Mouse (Mus musculus) T-helper 17 cell (primary cell): ENCODE results near the gene Rdh16.
"Not testable (repeated sequence)": the region's sequence is repeated elsewhere in the genome, so short reads cannot be mapped to it uniquely, and the experiment has no call there.

Experiments
- in situ Hi-C, 2 experiments: fragments of 300-600 bp; cut with MboI, MseI; formaldehyde crosslinking; loops; 1 replicate in 1 of 2; 2 replicates in 1 of 2; pipeline ENCODE4 v1.15.1; 2025; ENCODE audit warnings: high pct_unique_total_duplicates in 2 of 2

Gene Rdh16

DNA sequence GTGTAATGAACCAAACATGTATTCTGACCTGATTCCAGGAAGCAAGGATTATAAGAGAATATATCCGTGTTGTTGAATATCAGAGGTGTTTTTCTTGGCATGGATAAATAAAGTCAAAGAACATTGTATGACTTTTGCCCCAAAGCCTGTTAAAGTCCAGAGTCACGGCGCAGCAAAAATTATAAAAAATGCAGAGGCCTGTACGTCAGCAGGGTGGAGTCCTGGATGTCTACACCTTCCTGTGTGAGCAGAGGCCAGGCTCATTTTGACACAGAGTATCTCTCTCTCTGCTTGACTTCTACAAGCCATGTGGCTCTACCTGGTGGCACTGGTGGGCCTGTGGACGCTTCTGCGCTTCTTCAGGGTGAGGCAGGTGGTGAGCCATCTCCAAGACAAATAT is at the start of gene Rdh16:
TSS of gene Rdh16 (plus strand) at position 262 of the 400 bp plus-strand sequence.
- in situ Hi-C loops = no loop called here

GRCm38 (mm10) chr10:127751548-127751947 is 49.4 kb upstream of the Rdh16 start, which contains the start of gene Gpr182:
Gene Gpr182, minus strand, starts transcription at chr10:127751732.
- in situ Hi-C loops = loop anchor here in 1 of 2 experiments (10.0 kb wide), 1 partner anchor 817 kb away; no protein-coding TSS in a partner anchor

- in situ Hi-C loops = loop anchor here in 1 of 2 experiments (10.0 kb wide), 1 partner anchor 820 kb away; no protein-coding TSS in a partner anchor
Observed at GRCm38 (mm10) chr10:127754566-127755166, 46.3 kb upstream of the Rdh16 start.

GRCm38 (mm10) chr10:127755246-127755645 is 45.7 kb upstream of the Rdh16 start:
- in situ Hi-C loops = loop anchor here in 1 of 2 experiments (10.0 kb wide), 1 partner anchor 820 kb away; no protein-coding TSS in a partner anchor

DNA sequence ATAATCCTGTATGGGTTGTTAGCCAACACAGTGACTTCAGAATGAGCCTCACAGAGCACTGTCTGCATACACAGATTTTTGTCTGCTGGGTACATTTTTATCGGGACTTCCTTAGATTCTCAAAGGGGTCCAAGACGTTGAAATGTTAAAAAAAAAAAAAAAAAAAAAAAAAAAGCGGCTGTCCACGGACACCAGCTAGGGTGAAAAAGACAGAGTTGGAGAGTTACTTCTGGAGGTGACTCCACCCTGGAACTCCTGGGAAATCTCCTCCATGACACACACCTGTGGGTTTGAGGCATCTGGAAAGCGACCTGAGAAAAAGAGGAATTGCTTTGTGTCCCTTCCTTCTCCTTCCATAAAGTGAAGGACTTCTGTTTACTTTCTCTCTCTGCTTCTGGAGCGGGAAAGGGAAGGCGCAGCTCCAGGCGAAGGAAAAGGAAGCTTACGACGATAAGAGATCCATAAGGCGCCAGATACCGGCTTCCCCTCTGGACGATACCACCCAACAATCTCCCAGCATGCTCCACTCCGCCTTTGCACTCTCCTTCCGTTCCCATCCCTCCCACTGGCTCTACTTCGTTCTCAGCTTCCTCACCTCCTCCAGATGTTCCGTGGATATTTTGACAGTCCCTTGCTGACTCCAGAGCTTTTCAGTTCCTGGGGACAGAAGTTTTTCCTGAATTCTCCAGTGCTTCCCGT is 45.0 kb upstream of the Rdh16 start:
- in situ Hi-C loops = loop anchor here in 1 of 2 experiments (10.0 kb wide), 1 partner anchor 821 kb away; no protein-coding TSS in a partner anchor

- in situ Hi-C loops = loop anchor here in 1 of 2 experiments (10.0 kb wide), 1 partner anchor 825 kb away; no protein-coding TSS in a partner anchor
Observed at GRCm38 (mm10) chr10:127759181-127760110, 41.5 kb upstream of the Rdh16 start, which contains the start of the genes Rdh1 and Rdh16f1. Gene Rdh1, plus strand, starts transcription at chr10:127759721. Gene Rdh16f1, plus strand, starts transcription at chr10:127759787.

- in situ Hi-C loops = not testable (repeated sequence)
Observed at GRCm38 (mm10) chr10:127762926-127763325, 38.0 kb upstream of the Rdh16 start.

GRCm38 (mm10) chr10:127763914-127764680 is 36.9 kb upstream of the Rdh16 start:
- in situ Hi-C loops = no loop called here

DNA sequence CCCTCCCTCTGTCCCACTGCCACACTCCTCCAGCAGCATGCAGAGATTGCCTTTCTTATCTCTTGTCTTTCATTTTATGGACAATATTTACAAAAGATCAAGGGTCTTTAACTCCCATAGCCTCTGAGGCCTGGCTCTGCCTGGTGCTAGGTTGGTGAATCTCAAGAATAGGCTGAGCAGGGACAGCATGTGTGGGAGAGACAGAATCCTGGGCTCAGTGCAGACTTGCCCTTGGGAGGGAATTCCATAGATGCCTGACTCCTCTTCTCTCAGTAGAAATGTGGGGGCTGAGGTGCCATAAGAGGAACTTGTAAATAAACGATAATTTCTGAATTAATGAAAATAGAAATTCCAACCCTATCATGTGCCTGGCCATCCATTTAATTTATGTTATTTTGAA is 34.4 kb upstream of the Rdh16 start:
- in situ Hi-C loops = no loop called here

DNA sequence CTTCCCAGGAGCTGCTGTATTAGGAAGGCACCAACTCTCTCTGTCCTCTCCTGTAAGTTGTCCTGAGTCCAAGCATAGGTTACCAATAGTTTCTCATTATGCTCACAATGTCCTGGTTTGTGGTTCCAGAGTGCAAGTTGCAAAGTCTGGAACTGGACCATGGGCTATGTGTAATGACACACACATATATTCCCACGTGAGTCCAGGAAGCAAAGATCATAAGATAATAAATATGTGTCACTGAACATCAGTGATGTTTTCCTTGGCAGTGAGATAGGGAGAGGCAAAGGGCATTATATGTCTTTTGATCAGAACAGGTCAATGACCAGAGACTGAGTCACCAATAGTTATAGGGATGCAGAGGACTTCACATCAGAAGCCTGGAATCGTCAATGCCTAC is 24.9 kb upstream of the Rdh16 start, which contains the start of gene Rdh9:
TSS of gene Rdh9 (plus strand) at position 376 of the 400 bp plus-strand sequence.
- in situ Hi-C loops = no loop called here

DNA sequence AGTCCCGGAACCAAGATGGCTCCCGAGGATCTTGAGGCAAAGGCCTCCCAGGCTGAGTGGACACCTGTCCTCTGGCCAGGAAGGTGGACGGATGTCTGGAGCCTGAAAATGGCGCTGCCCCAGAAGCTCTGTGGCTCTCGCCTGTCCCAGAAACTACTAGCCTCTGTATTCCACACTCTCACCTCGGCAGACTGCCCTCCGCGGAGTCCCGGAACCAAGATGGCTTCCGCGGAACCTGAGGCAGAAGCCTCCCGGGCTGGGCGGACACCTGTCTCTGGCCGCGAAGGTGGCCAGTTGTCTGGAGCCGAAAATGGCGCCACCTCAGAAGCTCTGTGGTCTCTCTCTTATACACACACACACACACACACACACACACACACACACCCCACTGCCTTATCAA is 18.6 kb upstream of the Rdh16 start:
- in situ Hi-C loops = not testable (repeated sequence)

- in situ Hi-C loops = not testable (repeated sequence)
Observed at GRCm38 (mm10) chr10:127785411-127785810, 15.5 kb upstream of the Rdh16 start.

GRCm38 (mm10) chr10:127799295-127799694 is 1.7 kb upstream of the Rdh16 start:
- in situ Hi-C loops = no loop called here

GRCm38 (mm10) chr10:127801612-127802011 is 660 bp downstream of the Rdh16 start:
- in situ Hi-C loops = no loop called here

DNA sequence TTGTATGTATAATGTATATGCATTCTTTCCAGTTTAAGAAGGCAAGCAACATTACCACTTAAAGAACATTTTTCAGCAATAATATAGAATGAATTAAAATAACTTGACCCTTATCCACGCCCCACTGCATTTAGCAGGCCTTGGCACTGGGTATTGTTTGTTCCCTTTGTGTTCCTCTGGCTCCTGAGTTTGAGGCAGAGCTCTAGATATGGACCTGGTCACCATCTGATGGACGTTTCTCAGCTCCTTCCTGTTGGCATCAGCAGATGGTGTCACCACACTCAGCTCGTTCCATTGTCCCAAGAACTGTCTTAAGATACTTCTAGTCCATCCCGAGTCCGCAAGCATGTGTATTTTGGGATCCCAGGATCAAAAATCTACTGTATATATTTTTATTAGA is 1.3 kb downstream of the Rdh16 start:
- in situ Hi-C loops = no loop called here

- in situ Hi-C loops = no loop called here
Observed at GRCm38 (mm10) chr10:127804416-127804815, 3.5 kb downstream of the Rdh16 start.

DNA sequence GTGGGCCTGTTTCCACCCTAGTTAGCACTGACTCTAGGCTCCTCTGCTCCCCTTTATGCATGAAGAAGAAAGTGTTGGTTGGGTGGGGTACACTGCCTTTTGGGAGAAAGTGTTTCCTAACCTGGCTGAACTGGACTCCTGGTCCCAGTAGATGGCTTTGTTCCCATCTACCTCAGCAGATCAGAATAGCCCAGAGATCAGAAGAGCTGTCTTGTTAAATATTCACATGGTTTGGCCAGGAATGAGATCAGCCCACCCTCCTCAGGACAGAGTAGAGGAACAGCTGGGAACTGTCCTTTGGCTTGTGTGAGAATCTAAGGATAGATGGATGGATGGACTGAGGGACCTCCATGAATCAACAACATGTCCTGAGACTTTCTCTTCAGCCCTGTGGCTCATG is 14.9 kb downstream of the Rdh16 start:
- in situ Hi-C loops = no loop called here

DNA sequence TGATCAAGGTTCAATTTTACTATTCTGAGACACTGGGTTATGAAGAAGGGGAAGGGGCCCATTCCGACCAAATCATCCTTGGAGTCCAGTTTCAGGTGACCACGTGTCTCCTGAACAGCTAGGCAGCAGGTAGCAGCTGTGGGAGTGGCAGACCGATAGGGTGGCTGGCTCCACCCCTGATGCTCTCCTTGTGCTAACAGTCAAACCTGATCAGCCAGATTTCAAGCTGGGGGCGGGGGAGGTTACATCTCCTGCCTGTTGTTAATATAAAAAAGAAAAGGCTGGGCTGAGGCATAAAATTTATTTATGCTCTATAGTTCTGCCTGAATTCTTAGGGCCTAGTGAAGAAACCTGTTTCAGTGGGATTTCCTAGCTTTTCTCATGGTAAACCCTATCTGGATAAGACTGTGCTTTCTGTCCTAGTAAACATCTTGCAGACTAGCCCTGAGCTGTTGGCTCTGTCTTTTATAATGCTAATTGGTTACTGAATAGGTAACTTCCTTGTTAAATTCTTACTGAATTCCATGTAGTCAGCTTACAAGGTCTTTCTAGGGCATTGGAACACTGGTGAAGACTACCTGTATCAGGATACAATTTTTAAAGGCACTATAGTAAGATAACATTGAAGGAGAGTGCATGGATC is 16.4 kb downstream of the Rdh16 start:
- in situ Hi-C loops = not testable (repeated sequence)

DNA sequence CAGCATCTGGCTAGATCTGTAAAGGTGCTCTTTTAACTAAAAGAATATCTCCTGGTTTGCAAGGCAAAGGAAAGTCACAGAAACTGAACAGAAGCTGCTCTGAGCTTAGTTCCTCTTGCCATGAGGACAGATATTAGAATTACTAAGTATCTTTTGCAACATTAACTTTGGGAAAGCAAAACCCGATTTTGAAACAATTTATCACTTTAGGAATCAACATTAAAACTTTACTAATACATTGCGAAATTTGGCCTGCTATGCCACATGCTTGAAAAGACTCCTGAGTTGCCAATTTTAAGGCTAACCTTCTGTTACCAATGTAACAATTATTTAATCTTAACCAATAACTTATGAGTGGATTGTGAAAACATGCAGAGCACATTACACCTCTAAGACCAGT is 20.9 kb downstream of the Rdh16 start:
- in situ Hi-C loops = not testable (repeated sequence)

GRCm38 (mm10) chr10:127825386-127825785 is 24.4 kb downstream of the Rdh16 start:
- in situ Hi-C loops = no loop called here
